Mouse (Mus musculus) stomach, embryonic 14.5 days (tissue): ENCODE measurements around the gene Gm21988. TPM values are rescaled to one million over a fixed set of nuclear protein-coding genes. Genes with fewer than 3 reads are reported as not detected.

Source experiments
- ATAC-seq: fragments of 200-750 bp; cut with Nextera tagmentation; 2 replicates; pipeline ENCODE4 v1.8.0; 2017; ENCODE audit warnings: low read depth, moderate TSS enrichment; ENCODE audit not compliant: insufficient number of reproducible peaks, insufficient read depth, low FRiP score
- H3K27ac ChIP-seq: fragments of 300-500 bp; sonication (generic); 2 replicates; pipeline ENCODE4 v1.5.1; 2014; ENCODE audit warnings: mild to moderate bottlenecking, low read length, moderate library complexity, mixed read lengths
- H3K27me3 ChIP-seq: fragments of 300-500 bp; sonication (generic); 2 replicates; pipeline ENCODE4 v1.6.1; 2014; ENCODE audit warnings: low read length, control low read depth, mixed read lengths; ENCODE audit not compliant: control insufficient read depth, insufficient read depth
- H3K36me3 ChIP-seq: fragments of 300-500 bp; sonication (generic); 2 replicates; pipeline ENCODE4 v1.6.1; 2014; ENCODE audit warnings: mild to moderate bottlenecking, control low read depth, low read length, moderate library complexity, mixed read lengths; ENCODE audit not compliant: control insufficient read depth, insufficient read depth
- H3K4me1 ChIP-seq: fragments of 300-500 bp; sonication (generic); 2 replicates; pipeline ENCODE4 v1.6.1; 2014; ENCODE audit warnings: low read length, control low read depth, mixed read lengths; ENCODE audit not compliant: control insufficient read depth, insufficient read depth
- H3K4me2 ChIP-seq: fragments of 300-500 bp; sonication (generic); replicated peaks from 2 replicates; pipeline ENCODE4 v1.6.1; 2014; ENCODE audit warnings: low read depth, low read length, control low read depth
- H3K4me3 ChIP-seq: fragments of 300-500 bp; sonication (generic); 2 replicates; pipeline ENCODE4 v1.5.1; 2014; ENCODE audit warnings: low read depth, low read length, control low read depth
- H3K9ac ChIP-seq: fragments of 300-500 bp; sonication (generic); replicated peaks from 2 replicates; pipeline ENCODE4 v1.6.1; 2014; ENCODE audit warnings: low read depth, mild to moderate bottlenecking, control low read depth, low read length, moderate library complexity, mixed read lengths
- H3K9me3 ChIP-seq: fragments of 300-500 bp; sonication (generic); 2 replicates; pipeline ENCODE4 v1.6.1; 2016; ENCODE audit warnings: low read depth, low read length, control low read depth; ENCODE audit not compliant: control insufficient read depth
- WGBS: fragments of 180-500 bp; shearing (Covaris S2); extraction: QIAGEN DNeasy Blood & Tissue Kit; methylation state at CpG from one replicate; pipeline ENCODE4 v1.1.7; 2014; 5-methylcytosine and 5-hydroxymethylcytosine counted together
- polyA plus RNA-seq: library from polyadenylated mRNA; unstranded; fragments of >200 nt; fragmentation: Nextera tagmentation; extraction: Ambion mirVana; gene quantifications from 2 replicates; pipeline ENCODE4 v1.2.1, GENCODE M21; 2014

The Gm21988 gene
- polyA plus RNA-seq, 1 experiment from 2014 or later, result 13.3 TPM

GRCm38 (mm10) chr11:70226602-70226890 lies 13.1 kb downstream of the Gm21988 start:
- 8% methylated on average over 18 of the region's 18 CpGs for WGBS
- H3K27me3 ChIP-seq, result peaks cover 19% of the 10 kb centered on the region
- H3K36me3 ChIP-seq, result no peaks in the 10 kb centered on the region; the same call in 1 of the 2 replicates
- H3K9me3 ChIP-seq, result no peaks in the 10 kb centered on the region
- H3K27ac ChIP-seq, result no peak overlapping the region
- peak overlapping the region; percentile 53 for H3K4me2 ChIP-seq
- ATAC-seq, result no peak
- H3K4me1 ChIP-seq, result peaks cover 11% of the 10 kb centered on the region; the same call in 1 of the 2 replicates
- 0 out of 2 replicates have a peak overlapping the region, but pooled peaks have one; percentile 10 for H3K9ac ChIP-seq
- peak overlapping the region; percentile 11 for H3K4me3 ChIP-seq

- 22% methylated on average over 27 of the region's 27 CpGs for WGBS
- peak overlapping the region; percentile 53 for H3K4me2 ChIP-seq
- peaks cover 19% of the 10 kb centered on the region for H3K27me3 ChIP-seq
- H3K9me3 ChIP-seq, result no peaks in the 10 kb centered on the region
- peak overlapping the region; percentile 10; the same call in 1 of the 2 replicates for H3K27ac ChIP-seq
- no peak for ATAC-seq
- peak overlapping the region; percentile 11 for H3K4me3 ChIP-seq
- H3K4me1 ChIP-seq, result peaks cover 11% of the 10 kb centered on the region; the same call in 1 of the 2 replicates
- no peaks in the 10 kb centered on the region; the same call in 1 of the 2 replicates for H3K36me3 ChIP-seq
- H3K9ac ChIP-seq, result no peak overlapping the region
Observed at GRCm38 (mm10) chr11:70225798-70226601, 13.6 kb downstream of the Gm21988 start.

GRCm38 (mm10) chr11:70223724-70224123 lies 15.9 kb downstream of the Gm21988 start:
- WGBS, result 83% methylated on average over 9 of the region's 9 CpGs
- Histone ChIP-seq H3K36me3 (no peaks in the 10 kb centered on the region; the same call in 1 of the 2 replicates), H3K4me1 (peaks cover 19% of the 10 kb centered on the region; the same call in 1 of the 2 replicates), H3K27me3 (peaks cover 19% of the 10 kb centered on the region), H3K9ac (no peak overlapping the region), H3K27ac (0 out of 2 replicates have a peak overlapping the region, but pooled peaks have one; percentile 39), H3K9me3 (no peaks in the 10 kb centered on the region), H3K4me2 (no peak overlapping the region), H3K4me3 (no peak overlapping the region)
- ATAC-seq, result no peak

GRCm38 (mm10) chr11:70221603-70222500 lies 17.8 kb downstream of the Gm21988 start:
- H3K4me3 ChIP-seq, result peak overlapping the region; percentile 37
- ATAC-seq, result peak; percentile 24; the same call in 1 of the 2 replicates
- peak overlapping the region; percentile 75; the same call in 1 of the 2 replicates for H3K27ac ChIP-seq
- no peaks in the 10 kb centered on the region; the same call in 1 of the 2 replicates for H3K36me3 ChIP-seq
- peaks cover 18% of the 10 kb centered on the region; the same call in 1 of the 2 replicates for H3K4me1 ChIP-seq
- H3K4me2 ChIP-seq, result peak overlapping the region; percentile 66
- H3K9me3 ChIP-seq, result no peaks in the 10 kb centered on the region
- H3K27me3 ChIP-seq, result peaks cover 6% of the 10 kb centered on the region; the same call in 1 of the 2 replicates
- H3K9ac ChIP-seq, result peak overlapping the region; percentile 32; the same call in 1 of the 2 replicates
- WGBS, result 15% methylated on average over 14 of the region's 14 CpGs

- peak within 1 kb of the TSS; percentile 75; the same call in 1 of the 2 replicates for H3K27ac ChIP-seq
- peak; percentile 94 for ATAC-seq
- under 1% methylated on average over 28 of the region's 28 CpGs for WGBS
- H3K36me3 ChIP-seq, result no peaks in the 10 kb centered on the region; the same call in 1 of the 2 replicates
- peak within 1 kb of the TSS; percentile 66 for H3K4me2 ChIP-seq
- H3K9ac ChIP-seq, result peak within 1 kb of the TSS; percentile 57
- 0 out of 2 replicates have a peak, but pooled peaks cover 17% of the 10 kb centered on the region for H3K4me1 ChIP-seq
- H3K9me3 ChIP-seq, result no peaks in the 10 kb centered on the region
- H3K27me3 ChIP-seq, result peaks cover 4% of the 10 kb centered on the region; the same call in 1 of the 2 replicates
- H3K4me3 ChIP-seq, result peak within 1 kb of the TSS; percentile 37
Observed at GRCm38 (mm10) chr11:70220731-70221602, 18.7 kb downstream of the Gm21988 start, which contains the start of gene Slc16a13. Slc16a13 (minus strand) TSS chr11:70221064.

GRCm38 (mm10) chr11:70220323-70220722 lies 19.3 kb downstream of the Gm21988 start:
- Histone ChIP-seq H3K36me3 (no peaks in the 10 kb centered on the region; the same call in 1 of the 2 replicates), H3K4me2 (peak overlapping the region; percentile 66), H3K27ac (peak overlapping the region; percentile 64; the same call in 1 of the 2 replicates), H3K9ac (peak overlapping the region; percentile 57), H3K4me1 (0 out of 2 replicates have a peak, but pooled peaks cover 17% of the 10 kb centered on the region), H3K27me3 (peaks cover 8% of the 10 kb centered on the region; the same call in 1 of the 2 replicates), H3K9me3 (no peaks in the 10 kb centered on the region), H3K4me3 (peak overlapping the region; percentile 37)
- 2% methylated on average over 24 of the region's 24 CpGs for WGBS
- no peak for ATAC-seq

GRCm38 (mm10) chr11:70219873-70220272 lies 19.8 kb downstream of the Gm21988 start:
- ATAC-seq, result no peak
- H3K27ac ChIP-seq, result no peak overlapping the region
- peaks cover 12% of the 10 kb centered on the region for H3K27me3 ChIP-seq

More at GRCm38 (mm10) chr11:70219873-70220272, 19.8 kb downstream of the Gm21988 start:
- 0 out of 2 replicates have a peak, but pooled peaks cover 20% of the 10 kb centered on the region for H3K4me1 ChIP-seq
- peak overlapping the region; percentile 57 for H3K9ac ChIP-seq
- peak overlapping the region; percentile 37 for H3K4me3 ChIP-seq
- H3K9me3 ChIP-seq, result no peaks in the 10 kb centered on the region
- peak overlapping the region; percentile 66 for H3K4me2 ChIP-seq
- H3K36me3 ChIP-seq, result no peaks in the 10 kb centered on the region; the same call in 1 of the 2 replicates
- WGBS, result 64% methylated on average over 7 of the region's 7 CpGs
